Mouse (Mus musculus): ENCODE results near the gene Rtf1. TPM values are rescaled to one million over a fixed set of nuclear protein-coding genes. Genes with fewer than 3 reads are reported as not detected.
"Not testable (repeated sequence)": the region's sequence is repeated elsewhere in the genome, so short reads cannot be mapped to it uniquely, and the experiment has no call there.

Gene Rtf1
- total RNA-seq, 2 experiments from 2014 or later, result 25.3 to 27.2 TPM

GRCm38 (mm10) chr2:119694826-119695225 lies 20.0 kb downstream of the Rtf1 start:
- TF ChIP-seq CTCF (IDR thresholded peaks at IDR 0.05), result no peak
- intact Hi-C loops (cut with DNase I), result no loop called here
- no peak overlapping the region for H3K4me3 ChIP-seq
- no peak overlapping the region for H3K27ac ChIP-seq
- DNase-seq, result no peak

GRCm38 (mm10) chr2:119696111-119696510 lies 21.2 kb downstream of the Rtf1 start:
- Histone ChIP-seq H3K4me3 (no peak overlapping the region), H3K27ac (peak overlapping the region; percentile 56)
- no peak for DNase-seq
- intact Hi-C loops (cut with DNase I), result no loop called here
- no peak for TF ChIP-seq CTCF (IDR thresholded peaks at IDR 0.05)

- intact Hi-C loops (cut with DNase I), result no loop called here
These were observed 23.6 kb downstream of the Rtf1 start for GRCm38 (mm10) chr2:119698472-119698871.

GRCm38 (mm10) chr2:119699962-119700361 lies 25.1 kb downstream of the Rtf1 start:
- intact Hi-C loops (cut with DNase I), result no loop called here
- Histone ChIP-seq H3K4me3 (no peak overlapping the region), H3K27ac (no peak overlapping the region)
- DNase-seq, result no peak
- TF ChIP-seq CTCF (IDR thresholded peaks at IDR 0.05), result no peak

More at GRCm38 (mm10) chr2:119698472-119698871, 23.6 kb downstream of the Rtf1 start:
- Histone ChIP-seq H3K4me3 (no peak overlapping the region), H3K27ac (no peak overlapping the region)
- no peak for DNase-seq
- no peak for TF ChIP-seq CTCF (IDR thresholded peaks at IDR 0.05)

GRCm38 (mm10) chr2:119703171-119703570 lies 28.3 kb downstream of the Rtf1 start:
- H3K27ac ChIP-seq, result no peak overlapping the region
- TF ChIP-seq CTCF (IDR thresholded peaks at IDR 0.05), result no peak
- H3K4me3 ChIP-seq, result no peak overlapping the region
- intact Hi-C loops (cut with DNase I), result no loop called here
- DNase-seq, result no peak

- no peak for DNase-seq
- H3K4me3 ChIP-seq, result no peak overlapping the region
- no peak overlapping the region for H3K27ac ChIP-seq
- TF ChIP-seq CTCF (IDR thresholded peaks at IDR 0.05), result no peak
- intact Hi-C loops (cut with DNase I), result no loop called here
These were observed 32.8 kb downstream of the Rtf1 start for GRCm38 (mm10) chr2:119707676-119708075.

- Histone ChIP-seq H3K4me3 (no peak overlapping the region), H3K27ac (no peak overlapping the region)
- intact Hi-C loops (cut with DNase I), result no loop called here
- no peak for TF ChIP-seq CTCF (IDR thresholded peaks at IDR 0.05)
- no peak for DNase-seq
These were observed 35.1 kb downstream of the Rtf1 start for GRCm38 (mm10) chr2:119710011-119710410.

GRCm38 (mm10) chr2:119715868-119716267 lies 41.0 kb downstream of the Rtf1 start:
- H3K4me3 ChIP-seq; H3K27ac ChIP-seq; DNase-seq; intact Hi-C loops (cut with DNase I): not testable (repeated sequence)

- Histone ChIP-seq H3K4me3 (no peak overlapping the region), H3K27ac (no peak overlapping the region)
- no peak for TF ChIP-seq CTCF (IDR thresholded peaks at IDR 0.05)
- no peak for DNase-seq
- intact Hi-C loops (cut with DNase I), result no loop called here
These were observed 46.2 kb downstream of the Rtf1 start for GRCm38 (mm10) chr2:119721070-119721469.

GRCm38 (mm10) chr2:119727762-119728416 lies 53.0 kb downstream of the Rtf1 start:
- intact Hi-C loops (cut with DNase I), result no loop called here
- no peak for DNase-seq

GRCm38 (mm10) chr2:119730735-119731134 lies 55.9 kb downstream of the Rtf1 start:
- no peak for DNase-seq
- Histone ChIP-seq H3K27ac (no peak overlapping the region), H3K4me3 (no peak overlapping the region)
- TF ChIP-seq CTCF (IDR thresholded peaks at IDR 0.05), result no peak
- intact Hi-C loops (cut with DNase I), result no loop called here

More at GRCm38 (mm10) chr2:119727762-119728416, 53.0 kb downstream of the Rtf1 start:
- TF ChIP-seq CTCF (IDR thresholded peaks at IDR 0.05), result no peak
- Histone ChIP-seq H3K4me3 (no peak overlapping the region), H3K27ac (no peak overlapping the region)

GRCm38 (mm10) chr2:119737124-119737523 lies 62.3 kb downstream of the Rtf1 start:
- Histone ChIP-seq H3K4me3 (no peak overlapping the region), H3K27ac (no peak overlapping the region)
- no peak for TF ChIP-seq CTCF (IDR thresholded peaks at IDR 0.05)
- DNase-seq, result no peak
- intact Hi-C loops (cut with DNase I), result no loop called here

- Histone ChIP-seq H3K4me3 (no peak overlapping the region), H3K27ac (no peak overlapping the region)
- no peak for DNase-seq
- no peak for TF ChIP-seq CTCF (IDR thresholded peaks at IDR 0.05)
- intact Hi-C loops (cut with DNase I), result no loop called here
These were observed 65.7 kb downstream of the Rtf1 start for GRCm38 (mm10) chr2:119740567-119740966.
